Mouse (Mus musculus): ENCODE data around the gene St3gal3.

The St3gal3 gene

GRCm38 (mm10) chr4:118141511-118141910 is 6.8 kb upstream of the St3gal3 start:
- no peak for DNase-seq (ENCODE audit: low read depth, low spot score)

DNA sequence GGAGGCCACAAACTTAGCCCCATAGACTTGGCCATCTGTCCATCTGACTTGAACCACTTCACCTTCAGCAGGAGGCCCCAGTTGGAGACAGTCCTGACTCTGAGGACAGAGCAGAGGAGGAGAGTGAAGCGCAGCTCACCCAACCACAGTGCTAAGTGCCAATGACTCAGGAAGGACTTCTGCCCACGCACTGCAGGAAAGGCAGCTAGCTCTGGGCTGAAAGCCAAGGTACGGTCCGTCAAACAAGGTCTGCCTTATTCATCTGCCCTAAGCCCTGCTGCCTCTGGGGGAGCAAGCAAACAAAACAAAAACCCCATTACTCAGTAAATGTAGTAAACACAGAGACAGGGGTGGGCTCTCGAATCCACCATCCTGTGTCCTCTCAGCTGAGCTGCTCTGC is 4.2 kb upstream of the St3gal3 start:
- no peak for DNase-seq (ENCODE audit: low read depth, low spot score)

- no peak for DNase-seq (ENCODE audit: low read depth, low spot score)
Measured at GRCm38 (mm10) chr4:118137857-118138256, 3.1 kb upstream of the St3gal3 start.

GRCm38 (mm10) chr4:118137311-118137710 is 2.6 kb upstream of the St3gal3 start:
- DNase-seq (ENCODE audit: low read depth, low spot score): no peak

GRCm38 (mm10) chr4:118135414-118135813 is 700 bp upstream of the St3gal3 start:
- no peak for DNase-seq (ENCODE audit: low read depth, low spot score)

- no peak for DNase-seq (ENCODE audit: low read depth, low spot score)
Measured at GRCm38 (mm10) chr4:118131329-118131728, 3.4 kb downstream of the St3gal3 start.

DNA sequence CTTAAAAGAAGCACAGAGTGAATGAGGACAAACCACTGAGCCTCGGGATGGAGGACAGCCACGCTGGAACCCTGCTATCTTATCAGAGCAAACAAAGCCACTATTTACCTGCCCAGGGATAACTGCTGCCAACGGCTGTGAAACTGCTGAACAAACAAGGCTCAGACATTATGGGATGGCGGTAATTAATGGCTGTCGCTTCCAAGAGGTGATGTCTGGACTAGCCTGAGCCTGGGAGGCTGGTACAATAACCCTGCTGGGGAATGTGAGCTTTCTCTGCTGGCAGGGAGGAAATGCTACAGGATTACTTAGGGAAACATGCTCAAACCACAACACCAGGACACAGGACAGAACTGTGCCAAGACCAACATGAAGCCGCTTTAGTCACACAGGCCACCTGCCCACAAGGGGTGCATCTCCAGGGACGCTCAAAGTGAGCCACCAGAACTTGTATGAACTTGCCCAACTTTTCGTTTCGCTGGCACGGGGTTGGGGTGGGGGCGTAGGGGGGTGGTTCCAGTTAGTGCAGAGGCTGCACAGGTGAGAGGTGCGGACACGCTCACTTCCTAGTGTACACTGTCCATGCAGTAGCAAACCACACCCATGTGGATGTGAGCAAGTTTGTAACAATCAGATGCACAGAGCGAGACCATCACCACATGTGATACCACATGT is 11.5 kb downstream of the St3gal3 start:
- DNase-seq (ENCODE audit: low read depth, low spot score): no peak

DNA sequence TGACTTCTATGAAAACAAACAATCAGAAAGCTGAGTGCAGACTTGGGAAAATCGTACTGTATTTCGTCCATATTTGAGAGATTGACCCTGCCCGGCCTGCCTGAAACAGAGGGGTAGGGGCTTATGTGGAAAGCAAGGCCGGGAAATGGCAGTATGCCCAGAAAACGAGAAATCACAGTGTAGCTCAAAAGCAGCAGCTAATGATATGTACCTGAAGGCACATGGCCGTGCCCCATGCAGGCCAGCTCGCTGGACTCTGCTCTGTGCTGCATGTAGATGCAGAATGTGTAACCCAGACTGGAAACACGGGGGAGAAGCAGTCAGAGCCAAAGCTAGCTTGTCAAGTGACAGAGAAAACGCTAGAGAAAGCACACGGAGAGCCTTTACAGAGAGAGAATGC is 12.6 kb downstream of the St3gal3 start:
- DNase-seq (ENCODE audit: low read depth, low spot score): no peak

DNA sequence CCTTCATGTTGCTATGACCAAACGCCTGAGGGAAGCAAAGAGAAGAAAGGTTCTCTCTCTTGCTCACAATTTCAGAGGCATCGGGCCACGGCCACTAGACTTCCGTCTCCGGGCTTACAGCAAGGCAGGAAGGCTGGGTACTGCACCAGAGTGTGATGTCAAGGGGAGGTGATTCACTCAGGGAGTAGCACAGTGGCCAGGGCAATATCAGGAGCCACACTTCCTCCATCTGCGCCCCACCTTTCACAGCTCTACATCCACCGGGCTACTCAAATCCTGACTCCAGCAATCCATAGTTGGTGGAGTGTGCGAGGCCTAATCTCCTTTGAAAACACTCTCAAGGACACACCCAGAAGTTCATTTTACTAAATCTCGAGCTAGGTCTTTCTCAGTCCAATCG is 17.1 kb downstream of the St3gal3 start:
- no peak for DNase-seq (ENCODE audit: low read depth, low spot score)

DNA sequence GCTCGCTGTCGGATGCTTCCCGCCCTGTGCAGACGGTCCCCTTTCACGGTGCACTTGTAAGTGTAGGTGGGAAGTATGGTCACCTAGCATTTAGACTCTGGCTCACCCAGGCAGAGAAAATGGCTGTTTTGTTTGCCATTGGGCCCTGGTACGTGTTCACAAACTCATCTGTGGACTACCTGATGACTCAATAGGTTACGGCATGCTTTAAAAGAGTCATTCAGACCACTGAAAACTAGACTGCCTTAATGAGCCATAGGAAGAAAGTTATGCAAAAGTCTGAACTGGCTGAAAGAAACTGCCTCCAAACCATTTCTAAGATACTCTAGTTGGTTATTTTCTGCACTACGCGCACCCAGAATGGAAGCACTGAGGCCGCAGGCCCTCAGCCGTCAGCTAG is 18.6 kb downstream of the St3gal3 start:
- DNase-seq (ENCODE audit: low read depth, low spot score): no peak

GRCm38 (mm10) chr4:118115132-118115531 is 19.6 kb downstream of the St3gal3 start:
- DNase-seq (ENCODE audit: low read depth, low spot score): no peak

DNA sequence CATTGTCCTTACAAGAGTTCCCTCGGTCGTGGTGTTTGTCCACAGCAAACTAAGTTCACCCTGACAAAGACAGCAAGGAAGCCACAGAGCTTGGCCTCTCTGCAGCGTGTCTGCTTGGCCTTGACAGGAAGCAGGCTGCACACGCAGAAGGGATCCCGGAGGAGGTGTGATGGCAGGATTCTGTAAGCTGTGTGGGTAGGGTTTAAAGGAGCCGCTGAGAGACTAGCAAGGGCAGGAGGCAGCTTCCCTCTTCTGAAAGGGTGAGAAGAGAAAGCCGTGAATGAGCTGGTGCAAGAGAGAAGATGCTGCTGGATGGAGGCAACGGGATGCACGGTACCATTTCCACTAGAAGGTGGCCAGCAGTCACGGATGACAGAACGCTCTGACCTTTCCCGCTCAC is 22.1 kb downstream of the St3gal3 start:
- no peak for DNase-seq (ENCODE audit: low read depth, low spot score)

- no peak for DNase-seq (ENCODE audit: low read depth, low spot score)
Measured at GRCm38 (mm10) chr4:118109649-118110048, 25.1 kb downstream of the St3gal3 start.

DNA sequence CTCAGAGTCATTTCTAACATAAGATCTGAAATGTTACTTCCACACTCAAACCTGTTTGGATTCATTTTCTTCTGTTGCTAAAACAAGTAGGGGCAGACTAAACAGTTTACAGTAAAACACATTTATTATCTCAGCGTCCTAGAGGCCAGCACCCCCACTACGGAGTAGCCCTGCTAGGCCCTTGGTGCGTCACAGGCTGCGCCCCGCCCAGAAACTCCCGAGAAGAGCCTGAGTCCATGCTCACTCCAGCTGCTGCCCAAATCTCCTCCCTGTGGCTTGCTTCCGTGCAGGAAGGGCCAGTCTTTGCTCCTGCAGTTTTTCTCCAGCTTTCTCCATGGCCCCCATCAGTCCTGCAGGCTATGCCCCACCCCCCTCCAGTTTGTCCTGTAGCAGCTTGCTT is 25.9 kb downstream of the St3gal3 start:
- DNase-seq (ENCODE audit: low read depth, low spot score): no peak

GRCm38 (mm10) chr4:118105256-118106053 is 29.3 kb downstream of the St3gal3 start:
- no peak for DNase-seq (ENCODE audit: low read depth, low spot score)

- DNase-seq (ENCODE audit: low read depth, low spot score): no peak
Measured at GRCm38 (mm10) chr4:118103280-118103830, 31.4 kb downstream of the St3gal3 start.

GRCm38 (mm10) chr4:118101497-118101896 is 33.2 kb downstream of the St3gal3 start:
- no peak for DNase-seq (ENCODE audit: low read depth, low spot score)

DNA sequence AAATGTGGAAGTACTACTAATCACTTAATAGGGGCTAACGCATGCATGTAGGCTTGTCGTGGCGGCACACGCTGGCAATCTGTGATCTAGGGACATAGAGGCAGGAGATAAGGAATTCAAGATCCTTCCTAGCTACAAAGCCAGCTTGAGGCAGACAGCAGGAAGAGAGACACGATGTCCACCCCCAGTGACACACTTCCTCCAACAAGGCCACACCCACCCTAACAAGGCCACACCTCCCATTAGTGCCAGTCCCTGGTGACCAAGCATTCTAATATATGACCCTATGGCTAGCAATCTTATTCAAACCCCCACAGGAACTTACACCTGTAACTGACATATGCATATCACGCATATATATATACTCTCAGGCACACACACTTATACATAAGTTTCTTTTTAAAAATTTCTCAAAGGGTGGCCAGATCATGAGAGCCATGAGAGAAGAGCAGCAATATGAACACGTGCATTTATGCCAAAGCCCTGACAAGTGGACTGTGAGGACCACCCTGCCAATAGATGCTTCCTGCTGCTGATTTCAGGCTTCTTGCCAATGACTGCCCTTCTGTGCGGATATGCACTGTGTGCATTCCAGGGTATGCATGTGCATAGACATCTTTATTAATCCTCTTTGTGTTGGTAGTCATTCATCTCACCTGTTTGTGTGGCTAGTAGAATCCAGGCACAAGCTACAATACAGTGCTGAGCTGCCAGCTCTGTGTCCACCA is 34.9 kb downstream of the St3gal3 start:
- DNase-seq (ENCODE audit: low read depth, low spot score): no peak

GRCm38 (mm10) chr4:118098571-118098970 is 36.1 kb downstream of the St3gal3 start:
- no peak for DNase-seq (ENCODE audit: low read depth, low spot score)

DNA sequence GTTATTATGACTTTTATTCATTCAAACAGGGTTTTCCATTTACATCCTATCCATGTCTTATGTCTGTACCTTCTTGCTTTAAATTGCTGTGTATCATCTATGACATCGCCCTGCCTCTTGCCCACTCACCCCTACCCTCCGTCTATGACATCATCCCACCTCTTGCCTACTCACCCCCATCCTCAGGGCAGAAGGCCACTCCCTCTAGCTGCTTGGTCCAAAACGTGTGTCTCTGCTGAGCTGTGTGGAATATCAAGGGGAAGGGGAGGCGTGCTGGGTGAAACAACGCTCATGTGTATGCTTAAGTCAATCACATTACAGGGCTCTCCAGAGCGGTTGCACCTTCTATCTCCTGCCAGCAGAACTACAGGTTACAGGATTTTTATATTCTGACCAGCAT is 38.6 kb downstream of the St3gal3 start:
- DNase-seq (ENCODE audit: low read depth, low spot score): no peak

DNA sequence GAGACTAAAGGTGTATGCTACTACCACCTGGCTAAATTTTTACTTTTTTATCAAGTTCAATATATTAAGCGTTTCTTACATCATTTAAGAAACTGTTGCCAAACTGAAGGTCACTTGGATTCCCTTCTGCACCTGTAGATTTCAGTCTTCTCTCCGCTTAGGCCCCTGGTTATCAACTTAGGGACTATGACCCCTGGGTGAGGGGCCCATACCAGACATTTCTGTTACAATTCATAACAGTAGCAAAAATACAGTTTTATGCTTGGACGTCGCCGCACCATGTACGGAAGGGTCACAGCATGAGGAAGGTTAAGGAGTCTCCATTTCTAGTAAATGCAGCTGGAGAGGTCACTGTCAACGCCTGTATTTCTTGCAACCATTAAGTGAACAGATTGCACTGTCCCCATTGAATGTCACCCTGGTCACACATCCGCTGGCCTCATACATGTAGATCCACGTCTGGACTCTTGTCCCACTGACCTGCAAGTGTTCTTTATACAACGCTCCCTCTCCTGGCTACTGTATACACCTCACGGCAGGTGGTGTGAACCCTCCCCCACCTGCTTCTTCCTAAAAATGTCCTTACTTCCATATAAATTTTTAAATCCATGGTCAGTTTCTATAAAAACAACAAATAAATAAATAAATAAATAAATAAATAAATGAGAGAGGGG is 41.8 kb downstream of the St3gal3 start:
- DNase-seq (ENCODE audit: low read depth, low spot score): no peak

- no peak for DNase-seq (ENCODE audit: low read depth, low spot score)
Measured at GRCm38 (mm10) chr4:118090449-118090848, 44.3 kb downstream of the St3gal3 start.

Measured in mesoderm, embryonic 11.5 days (tissue).